Mouse (Mus musculus): ENCODE data around the gene Hoxd12. TPM values are rescaled to one million over a fixed set of nuclear protein-coding genes. Genes with fewer than 3 reads are reported as not detected.
A peak's percentile ranks its signal among the peaks of the same experiment; 100 is the strongest.

Hoxd12 gene
- polyA plus RNA-seq, 1 experiment from 2014 or later = not detected

- peak overlapping the region; percentile 22 for H3K4me3 ChIP-seq
- WGBS = under 1% methylated on average over 57 of the region's 74 CpGs
- peak overlapping the region; percentile 49 for H3K4me2 ChIP-seq
- H3K36me3 ChIP-seq = no peaks in the 10 kb centered on the region
- no peaks in the 10 kb centered on the region for H3K9me3 ChIP-seq
- ATAC-seq (ENCODE audit: low FRiP score, low read depth) = peak; percentile 30; the same call in 1 of the 2 replicates
- peaks cover 92% of the 10 kb centered on the region for H3K27me3 ChIP-seq
- peaks cover 13% of the 10 kb centered on the region for H3K4me1 ChIP-seq (replicated peaks)
- H3K9ac ChIP-seq = no peak overlapping the region
- no peak overlapping the region for H3K27ac ChIP-seq (replicated peaks)
Measured at GRCm38 (mm10) chr2:74668370-74669229, 6.2 kb upstream of the Hoxd12 start.

GRCm38 (mm10) chr2:74669230-74669578, 5.6 kb upstream of the Hoxd12 start:
- no peak overlapping the region for H3K9ac ChIP-seq
- H3K9me3 ChIP-seq = no peaks in the 10 kb centered on the region
- H3K4me2 ChIP-seq = no peak overlapping the region
- ATAC-seq (ENCODE audit: low FRiP score, low read depth) = no peak
- 1% methylated on average over 3 of the region's 3 CpGs for WGBS
- H3K36me3 ChIP-seq = no peaks in the 10 kb centered on the region
- no peak overlapping the region for H3K4me3 ChIP-seq
- peaks cover 92% of the 10 kb centered on the region for H3K27me3 ChIP-seq
- peaks cover 13% of the 10 kb centered on the region for H3K4me1 ChIP-seq (replicated peaks)
- H3K27ac ChIP-seq (replicated peaks) = no peak overlapping the region

GRCm38 (mm10) chr2:74669650-74670235, 5.1 kb upstream of the Hoxd12 start:
- Histone ChIP-seq H3K4me1 (replicated peaks) (peaks cover 13% of the 10 kb centered on the region), H3K27me3 (peaks cover 92% of the 10 kb centered on the region), H3K27ac (replicated peaks) (no peak overlapping the region), H3K9me3 (no peaks in the 10 kb centered on the region), H3K36me3 (no peaks in the 10 kb centered on the region), H3K9ac (no peak overlapping the region), H3K4me2 (no peak overlapping the region), H3K4me3 (no peak overlapping the region)
- ATAC-seq (ENCODE audit: low FRiP score, low read depth) = no peak
- WGBS = 1% methylated on average over 14 of the region's 14 CpGs

GRCm38 (mm10) chr2:74670632-74671188, 4.1 kb upstream of the Hoxd12 start:
- 2% methylated on average over 3 of the region's 3 CpGs for WGBS
- no peaks in the 10 kb centered on the region for H3K36me3 ChIP-seq
- H3K27ac ChIP-seq (replicated peaks) = no peak overlapping the region
- no peak overlapping the region for H3K4me2 ChIP-seq
- no peak for ATAC-seq (ENCODE audit: low FRiP score, low read depth)
- peaks cover 93% of the 10 kb centered on the region for H3K27me3 ChIP-seq
- H3K9me3 ChIP-seq = no peaks in the 10 kb centered on the region
- H3K4me3 ChIP-seq = no peak overlapping the region
- H3K9ac ChIP-seq = no peak overlapping the region
- peaks cover 13% of the 10 kb centered on the region for H3K4me1 ChIP-seq (replicated peaks)

- no peak overlapping the region for H3K4me2 ChIP-seq
- no peak overlapping the region for H3K9ac ChIP-seq
- H3K4me1 ChIP-seq (replicated peaks) = peaks cover 13% of the 10 kb centered on the region
- no peaks in the 10 kb centered on the region for H3K9me3 ChIP-seq
- no peak for ATAC-seq (ENCODE audit: low FRiP score, low read depth)
- H3K36me3 ChIP-seq = no peaks in the 10 kb centered on the region
- H3K4me3 ChIP-seq = no peak overlapping the region
- 2% methylated on average over 5 of the region's 5 CpGs for WGBS
- peaks cover 95% of the 10 kb centered on the region for H3K27me3 ChIP-seq
- no peak overlapping the region for H3K27ac ChIP-seq (replicated peaks)
Measured at GRCm38 (mm10) chr2:74671847-74672246, 3.0 kb upstream of the Hoxd12 start.

- H3K4me2 ChIP-seq = peak overlapping the region; percentile 54
- peaks cover 95% of the 10 kb centered on the region for H3K27me3 ChIP-seq
- no peak overlapping the region for H3K27ac ChIP-seq (replicated peaks)
- peaks cover 13% of the 10 kb centered on the region for H3K4me1 ChIP-seq (replicated peaks)
- H3K4me3 ChIP-seq = peak overlapping the region; percentile 30
- no peaks in the 10 kb centered on the region for H3K9me3 ChIP-seq
- ATAC-seq (ENCODE audit: low FRiP score, low read depth) = no peak; the same call in 1 of the 2 replicates
- H3K36me3 ChIP-seq = no peaks in the 10 kb centered on the region
- 2% methylated on average over 40 of the region's 40 CpGs for WGBS
- no peak overlapping the region for H3K9ac ChIP-seq
Measured at GRCm38 (mm10) chr2:74672481-74673362, 2.1 kb upstream of the Hoxd12 start.

GRCm38 (mm10) chr2:74673835-74674425, 883 bp upstream of the Hoxd12 start:
- 1% methylated on average over 23 of the region's 24 CpGs for WGBS
- no peak overlapping the region for H3K27ac ChIP-seq (replicated peaks)
- ATAC-seq (ENCODE audit: low FRiP score, low read depth) = no peak

GRCm38 (mm10) chr2:74675666-74676282, 961 bp downstream of the Hoxd12 start:
- H3K27ac ChIP-seq (replicated peaks) = no peak overlapping the region
- peaks cover 99% of the 10 kb centered on the region for H3K27me3 ChIP-seq
- H3K36me3 ChIP-seq = no peaks in the 10 kb centered on the region
- no peak overlapping the region for H3K4me3 ChIP-seq
- H3K9ac ChIP-seq = no peak overlapping the region
- peaks cover 6% of the 10 kb centered on the region for H3K4me1 ChIP-seq (replicated peaks)
- no peak for ATAC-seq (ENCODE audit: low FRiP score, low read depth)
- 5% methylated on average over 24 of the region's 24 CpGs for WGBS
- H3K9me3 ChIP-seq = no peaks in the 10 kb centered on the region
- no peak overlapping the region for H3K4me2 ChIP-seq

More at GRCm38 (mm10) chr2:74673835-74674425, 883 bp upstream of the Hoxd12 start:
- Histone ChIP-seq H3K4me1 (replicated peaks) (peaks cover 6% of the 10 kb centered on the region), H3K36me3 (no peaks in the 10 kb centered on the region), H3K9me3 (no peaks in the 10 kb centered on the region), H3K4me3 (no peak overlapping the region), H3K9ac (no peak overlapping the region), H3K27me3 (peaks cover 95% of the 10 kb centered on the region), H3K4me2 (no peak overlapping the region)

GRCm38 (mm10) chr2:74676376-74677052, 1.7 kb downstream of the Hoxd12 start:
- Histone ChIP-seq H3K36me3 (no peaks in the 10 kb centered on the region), H3K9ac (no peak overlapping the region), H3K4me1 (replicated peaks) (peaks cover 6% of the 10 kb centered on the region), H3K9me3 (no peaks in the 10 kb centered on the region), H3K27me3 (peaks cover 100% of the 10 kb centered on the region), H3K4me3 (no peak overlapping the region), H3K4me2 (no peak overlapping the region), H3K27ac (replicated peaks) (no peak overlapping the region)
- 3% methylated on average over 9 of the region's 9 CpGs for WGBS
- no peak for ATAC-seq (ENCODE audit: low FRiP score, low read depth)

- no peak for ATAC-seq (ENCODE audit: low FRiP score, low read depth)
- H3K4me1 ChIP-seq (replicated peaks) = peaks cover 9% of the 10 kb centered on the region
- peaks cover 100% of the 10 kb centered on the region for H3K27me3 ChIP-seq
- H3K27ac ChIP-seq (replicated peaks) = no peak overlapping the region
- H3K9me3 ChIP-seq = no peaks in the 10 kb centered on the region
- no peak overlapping the region for H3K4me2 ChIP-seq
- no peak overlapping the region for H3K4me3 ChIP-seq
- no peak overlapping the region for H3K9ac ChIP-seq
- 11% methylated on average over 2 of the region's 2 CpGs for WGBS
- no peaks in the 10 kb centered on the region for H3K36me3 ChIP-seq
Measured at GRCm38 (mm10) chr2:74677106-74677505, 2.3 kb downstream of the Hoxd12 start.

All from hindbrain, embryonic 15.5 days (tissue).